Mouse (Mus musculus) liver, postnatal 0 days (tissue): ENCODE data around the gene Pspn.

Experiments used
- CTCF ChIP-seq: sonication (generic); IDR thresholded peaks from 2 replicates; pipeline ENCODE4 v1.5.1; 2016; ENCODE audit warnings: antibody characterized with exemption, low read depth
- EP300 ChIP-seq: IDR thresholded peaks from 2 replicates; pipeline ENCODE4 v1.6.1; 2016; ENCODE audit warnings: antibody characterized with exemption, low read depth, mild to moderate bottlenecking

GRCm38 (mm10) chr17:56995046-56995445 is 4.8 kb downstream of the Pspn start:
- TF ChIP-seq EP300 (no peak), CTCF (no peak)
